Mouse (Mus musculus): ENCODE results near the gene Vwf.

Vwf gene

GRCm38 (mm10) chr6:125546474-125546873, at the start of gene Vwf:
Gene Vwf, plus strand, starts transcription at chr6:125546774.
- no peak for DNase-seq (ENCODE audit: low spot score in 2 of 2)

DNA sequence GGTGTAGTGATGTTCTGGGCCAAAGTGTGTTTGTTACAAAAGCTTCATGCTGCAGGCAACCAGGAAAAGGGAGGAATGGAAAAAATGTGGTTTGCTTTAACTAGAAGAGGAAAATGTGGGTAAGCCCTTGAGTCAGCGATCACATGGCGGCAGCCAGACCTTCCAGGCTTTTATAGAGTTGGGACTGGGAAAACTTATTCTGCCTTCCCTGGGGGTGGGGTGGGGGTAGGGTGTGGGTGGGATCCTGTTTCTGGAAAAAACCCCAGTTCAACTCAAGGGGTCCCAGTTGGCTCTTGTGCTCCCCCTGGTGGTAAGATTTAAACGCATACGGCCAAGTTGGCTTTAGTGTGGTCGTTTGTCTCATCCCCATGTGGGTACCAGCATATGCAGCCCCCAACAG, 48.5 kb upstream of the Vwf start:
- DNase-seq (ENCODE audit: low spot score in 2 of 2): no peak

DNA sequence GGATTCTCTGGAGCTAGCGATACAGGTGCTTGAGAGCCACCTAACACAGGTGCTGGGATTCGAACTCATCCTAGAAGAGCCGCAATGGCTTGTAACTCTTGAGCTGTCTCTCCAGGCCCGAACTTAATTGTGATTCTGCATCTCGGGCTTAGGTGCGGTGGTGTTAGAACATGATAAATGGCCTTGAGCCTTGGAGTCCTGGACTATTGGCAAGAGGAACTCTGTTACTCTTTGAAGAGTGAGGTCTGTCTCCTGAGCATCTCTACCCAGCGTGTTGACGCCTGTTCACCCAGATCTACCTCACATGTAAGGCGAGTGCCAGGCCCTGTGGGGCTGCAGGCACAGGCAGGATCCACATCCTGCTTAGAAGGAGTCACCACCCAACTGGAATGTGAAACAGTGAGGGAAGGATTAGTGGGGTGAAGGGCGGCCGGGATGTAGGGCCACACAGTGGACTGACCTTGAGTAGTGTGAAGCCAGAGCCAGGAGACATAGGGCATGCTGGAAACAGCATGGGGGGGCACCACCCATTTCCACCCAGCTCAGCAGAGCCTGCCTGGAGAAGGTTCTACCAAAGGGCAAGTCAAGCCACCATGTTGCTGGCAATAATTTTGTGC, 43.3 kb upstream of the Vwf start:
- DNase-seq (ENCODE audit: low spot score in 2 of 2): no peak

DNA sequence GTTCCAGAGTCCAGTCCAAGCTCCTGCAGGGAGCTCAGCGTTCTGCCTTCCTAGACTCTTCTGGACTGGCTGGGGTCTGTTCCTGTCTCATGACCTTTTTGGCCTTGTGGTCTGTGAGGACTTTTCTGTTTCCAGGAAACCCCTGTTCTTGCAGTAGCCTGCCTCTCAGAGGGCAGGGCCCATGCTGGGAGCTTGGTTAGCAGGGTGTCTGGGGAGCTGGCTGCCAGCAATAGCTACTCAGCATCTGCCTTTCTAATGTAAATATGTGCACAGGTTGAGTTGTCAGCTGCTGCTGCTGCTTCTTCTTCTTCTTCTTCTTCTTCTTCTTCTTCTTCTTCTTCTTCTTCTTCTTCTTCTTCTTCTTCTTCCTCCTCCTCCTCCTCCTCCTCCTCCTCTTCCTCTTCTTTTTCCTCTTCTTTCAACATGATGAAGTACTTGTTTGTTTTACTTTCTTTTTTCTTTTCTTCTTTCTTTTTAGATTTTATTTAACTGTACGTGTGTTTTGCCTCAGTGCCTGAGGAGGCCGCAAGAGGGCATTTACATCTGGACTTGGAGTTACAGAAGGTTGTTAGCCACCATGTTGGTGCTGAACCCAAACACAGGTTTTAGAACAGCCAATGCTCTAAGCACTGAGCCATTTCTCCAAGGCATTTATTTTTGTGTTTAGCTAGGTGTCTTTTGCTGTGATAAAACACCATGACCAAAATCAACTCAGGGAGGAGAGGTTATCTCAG, 41.8 kb upstream of the Vwf start:
- no peak for DNase-seq (ENCODE audit: low spot score in 2 of 2)

- DNase-seq (ENCODE audit: low spot score in 2 of 2): no peak
Measured at GRCm38 (mm10) chr6:125506427-125506826, 40.1 kb upstream of the Vwf start.

GRCm38 (mm10) chr6:125509783-125510182, 36.8 kb upstream of the Vwf start:
- DNase-seq (ENCODE audit: low spot score in 2 of 2): no peak

- no peak for DNase-seq (ENCODE audit: low spot score in 2 of 2)
Measured at GRCm38 (mm10) chr6:125510645-125511044, 35.9 kb upstream of the Vwf start.

DNA sequence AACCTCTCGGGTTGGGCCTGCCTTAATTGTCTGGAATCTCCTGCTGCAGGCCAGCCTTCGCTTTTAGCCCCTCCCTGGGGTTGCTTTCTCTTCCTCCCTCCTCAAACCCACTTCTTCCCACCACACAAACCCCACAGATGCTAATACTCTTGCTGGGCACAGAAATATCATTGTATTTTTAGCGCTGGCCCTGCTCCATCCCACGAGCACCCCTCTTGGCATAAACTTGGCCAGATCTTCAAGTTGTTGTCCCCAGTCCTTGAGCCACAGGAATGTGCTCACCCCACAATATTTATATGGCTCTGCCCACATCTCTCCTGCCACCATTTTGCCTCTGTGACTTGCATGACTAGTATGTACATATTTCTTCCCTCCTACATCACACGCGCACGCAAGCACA, 35.4 kb upstream of the Vwf start:
- no peak for DNase-seq (ENCODE audit: low spot score in 2 of 2)

- peak; percentile 66 to 72 for DNase-seq (ENCODE audit: low spot score in 2 of 2)
Measured at GRCm38 (mm10) chr6:125512950-125513596, 33.5 kb upstream of the Vwf start.

DNA sequence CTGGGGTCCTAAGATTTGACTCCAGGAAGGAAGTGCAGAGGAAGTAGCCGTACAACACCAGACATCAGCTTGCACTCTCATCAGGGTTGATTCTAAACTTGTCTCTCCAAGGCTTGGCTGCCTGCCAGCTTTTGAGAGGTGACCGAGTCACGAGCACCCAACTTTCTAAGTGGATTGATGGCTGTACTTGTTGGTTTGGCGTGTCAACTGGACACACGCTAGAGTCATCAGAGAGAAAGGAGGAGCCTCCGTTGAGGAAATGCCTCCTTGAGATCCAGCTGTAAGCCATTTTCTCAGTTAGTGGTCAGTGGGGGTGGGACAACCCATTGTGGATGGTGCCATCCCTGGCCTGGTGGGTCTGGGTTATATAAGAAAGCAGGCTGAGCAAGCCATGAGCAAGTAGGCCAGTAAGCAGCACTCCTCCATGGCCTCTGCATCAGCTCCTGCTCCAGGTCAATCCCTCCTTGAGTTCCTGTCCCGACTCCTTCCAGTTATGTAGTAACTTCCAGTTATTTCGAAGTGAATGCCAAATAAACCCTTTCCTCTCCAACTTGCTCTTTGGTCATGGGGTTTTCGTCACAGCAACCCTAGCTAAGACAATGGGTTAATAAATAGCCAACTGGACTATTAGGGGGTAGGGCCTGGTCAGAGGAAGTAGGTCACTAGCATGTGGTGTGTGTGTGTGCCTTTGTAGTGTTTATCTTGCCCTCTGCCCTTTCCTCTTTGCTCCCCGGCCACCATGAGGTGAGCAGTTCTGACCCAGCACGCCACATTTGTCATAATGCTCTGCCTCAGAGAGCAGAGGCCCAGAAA, 30.9 kb upstream of the Vwf start:
- DNase-seq (ENCODE audit: low spot score in 2 of 2): peak; percentile 80 to 84

- no peak for DNase-seq (ENCODE audit: low spot score in 2 of 2)
Measured at GRCm38 (mm10) chr6:125521558-125522193, 24.9 kb upstream of the Vwf start.

DNA sequence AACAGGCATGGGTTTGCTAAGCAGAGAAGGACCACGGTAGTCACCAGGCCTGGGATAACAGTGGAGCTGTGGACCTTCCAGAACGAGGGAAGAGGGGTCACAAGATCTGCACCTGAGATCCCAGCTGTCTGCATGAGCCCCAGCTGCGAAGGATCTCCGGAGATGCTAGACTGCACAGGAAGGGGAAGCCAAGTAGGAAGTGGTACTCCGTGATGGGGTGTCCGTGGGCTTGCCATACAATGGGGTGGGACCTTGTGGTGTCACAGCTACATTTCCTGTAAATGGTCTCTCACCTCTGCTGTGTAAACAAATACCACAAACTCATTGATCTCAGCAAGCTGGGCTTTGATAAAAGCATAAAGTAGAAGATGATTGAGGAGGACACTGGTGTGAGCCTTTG, 22.5 kb upstream of the Vwf start:
- DNase-seq (ENCODE audit: low spot score in 2 of 2): no peak

DNA sequence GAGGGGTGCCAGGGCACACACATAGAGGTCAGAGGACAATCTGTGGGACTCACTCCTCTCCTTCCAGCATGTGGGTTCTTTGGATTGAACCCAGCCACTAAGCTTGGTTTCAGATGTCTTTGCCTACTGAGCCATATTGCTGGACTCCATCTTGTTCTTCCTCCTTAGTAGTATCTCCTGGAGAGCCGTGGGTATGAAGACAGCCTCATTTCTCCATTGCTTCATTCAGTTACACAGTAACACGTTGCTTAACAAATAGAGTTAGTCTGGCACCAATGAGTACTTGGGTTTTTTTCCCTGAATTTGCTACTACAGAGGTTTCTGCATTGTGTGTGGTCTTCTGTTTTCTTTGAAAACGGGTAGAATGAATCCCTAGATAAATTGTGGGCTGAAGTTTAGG, 20.5 kb upstream of the Vwf start:
- no peak for DNase-seq (ENCODE audit: low spot score in 2 of 2)

GRCm38 (mm10) chr6:125528614-125529200, 17.9 kb upstream of the Vwf start:
- DNase-seq (ENCODE audit: low spot score in 2 of 2): no peak

DNA sequence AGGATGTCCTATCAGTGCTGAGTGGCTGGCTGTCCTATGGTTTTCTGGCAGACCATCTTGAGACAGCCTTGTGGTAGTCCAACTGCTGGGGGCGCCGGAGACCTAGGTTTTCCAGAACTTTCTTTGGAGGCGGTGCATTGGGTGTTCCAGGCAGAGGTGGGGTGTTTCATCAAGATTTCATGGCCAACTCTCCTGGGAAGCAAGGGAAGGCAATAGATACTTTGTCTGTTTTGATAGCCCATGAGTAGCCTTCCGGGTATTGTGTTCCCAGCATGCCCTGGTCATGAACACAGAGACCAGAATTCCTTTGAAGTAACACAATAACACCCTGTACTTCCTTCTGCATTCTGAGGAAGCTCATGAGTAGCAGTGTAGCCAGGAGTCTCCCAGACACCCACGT, 17.1 kb upstream of the Vwf start:
- peak; percentile 78 to 91 for DNase-seq (ENCODE audit: low spot score in 2 of 2)

DNA sequence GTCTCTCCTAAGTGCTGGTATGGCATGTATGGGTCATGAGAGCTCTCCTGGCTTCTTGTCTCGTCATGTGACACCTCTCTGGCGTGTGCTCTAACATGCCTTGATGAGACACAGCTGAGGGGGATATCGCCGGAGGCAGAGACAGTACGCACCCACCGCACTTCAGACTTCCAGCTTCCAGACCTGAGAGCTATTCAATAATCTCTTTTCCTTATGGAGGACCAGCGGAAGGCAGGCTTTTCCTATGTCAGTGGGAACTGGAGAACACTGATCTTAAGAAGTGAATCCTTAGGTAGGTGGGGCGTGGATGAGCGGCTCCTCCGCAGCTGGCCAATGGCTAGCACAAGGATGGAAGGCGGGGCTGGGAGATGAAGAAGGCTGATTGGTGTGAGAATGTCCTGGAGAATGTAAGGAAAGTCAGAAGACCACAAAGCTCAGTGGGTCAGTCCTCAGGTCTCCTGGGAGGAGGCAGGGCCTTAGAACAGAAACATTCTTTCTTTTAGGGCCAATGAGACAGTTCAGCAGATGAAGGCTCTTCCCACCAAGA, 13.4 kb upstream of the Vwf start:
- no peak for DNase-seq (ENCODE audit: low spot score in 2 of 2)

GRCm38 (mm10) chr6:125534990-125535389, 11.6 kb upstream of the Vwf start:
- peak in 1 of 2 experiments; percentile 29 for DNase-seq (ENCODE audit: low spot score in 2 of 2)

- no peak for DNase-seq (ENCODE audit: low spot score in 2 of 2)
Measured at GRCm38 (mm10) chr6:125538469-125538868, 8.1 kb upstream of the Vwf start.

GRCm38 (mm10) chr6:125539423-125539822, 7.2 kb upstream of the Vwf start:
- no peak for DNase-seq (ENCODE audit: low spot score in 2 of 2)

- DNase-seq (ENCODE audit: low spot score in 2 of 2): no peak
Measured at GRCm38 (mm10) chr6:125540199-125540598, 6.4 kb upstream of the Vwf start.

DNA sequence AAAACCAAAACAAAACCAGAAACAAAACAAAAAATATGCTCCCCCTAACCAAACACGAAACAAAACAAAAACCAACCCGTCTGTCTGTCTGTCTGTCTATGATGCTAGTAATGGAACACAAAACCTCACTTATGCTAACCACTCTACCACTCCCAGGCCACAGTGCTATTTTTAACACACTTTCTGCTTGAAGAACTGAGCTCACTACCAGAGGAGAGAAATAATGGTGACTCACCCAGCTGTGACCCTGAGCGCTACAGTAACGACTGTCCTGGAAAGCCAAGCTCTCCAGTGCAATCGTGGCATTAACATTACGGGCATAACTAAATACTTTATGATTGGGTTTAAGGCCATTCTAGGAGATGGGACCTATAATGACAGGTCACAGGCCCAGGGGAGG, 5.7 kb upstream of the Vwf start:
- no peak for DNase-seq (ENCODE audit: low spot score in 2 of 2)

All from heart, adult 9 months (tissue).